Mouse (Mus musculus): ENCODE measurements at regions not wholly inside any gene's neighbourhood (a gene's known extent, or its start where the extent isn't known, plus 50 kb on each side); places are given as distances from the start of the nearest gene placed in this dataset.
"Not testable (repeated sequence)": the region's sequence is repeated elsewhere in the genome, so short reads cannot be mapped to it uniquely, and the experiment has no call there.

GRCm38 (mm10) chr15:87818566-87818965, 274.5 kb downstream of the Fam19a5 start:
- in situ Hi-C loops (cut with MboI, MseI), result no loop called here

DNA sequence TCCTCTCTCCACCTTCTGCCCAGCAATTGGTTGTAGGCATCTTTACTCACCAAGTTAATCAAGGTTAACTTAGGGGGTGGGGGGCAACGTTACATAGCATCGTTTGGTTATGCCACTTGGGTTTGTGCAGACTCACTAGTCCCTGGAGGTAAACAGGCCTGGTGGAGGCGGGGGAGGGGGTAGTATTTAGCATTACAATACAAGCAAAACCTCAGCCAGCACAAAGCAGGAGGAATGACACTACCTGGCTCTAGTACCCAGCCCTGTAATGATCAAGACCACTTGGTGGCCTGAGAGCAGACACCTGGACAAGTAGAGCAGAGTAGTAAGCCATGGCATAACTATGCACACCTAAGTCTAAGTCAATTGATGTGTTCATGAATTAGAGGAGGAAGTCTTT, 298.0 kb downstream of the Fam19a5 start:
- in situ Hi-C loops (cut with MboI, MseI), result no loop called here

DNA sequence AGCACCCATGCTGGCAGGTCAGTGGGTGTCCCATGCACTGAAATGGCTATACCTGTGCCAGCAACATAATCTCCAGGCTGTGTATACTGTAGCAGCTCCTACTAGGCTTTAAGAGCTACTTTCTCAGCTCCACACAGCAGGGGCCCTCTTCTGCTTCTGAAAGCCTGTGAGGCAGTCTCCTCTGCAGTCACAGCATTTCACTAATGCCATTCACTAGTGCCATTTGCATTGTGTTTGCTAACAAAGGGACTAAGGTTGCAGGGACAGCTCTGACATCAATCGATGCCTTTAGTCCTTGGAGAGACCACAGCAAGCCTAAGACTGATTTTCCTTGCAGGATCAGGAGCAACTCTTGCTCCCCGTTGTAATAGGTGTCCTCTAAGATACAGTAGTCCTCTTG, 315.0 kb downstream of the Fam19a5 start:
- in situ Hi-C loops (cut with MboI, MseI), result no loop called here

GRCm38 (mm10) chr15:87876286-87876899, 332.3 kb downstream of the Fam19a5 start:
- in situ Hi-C loops (cut with MboI, MseI), result no loop called here

GRCm38 (mm10) chr15:87890903-87891302, 346.8 kb downstream of the Fam19a5 start:
- in situ Hi-C loops (cut with MboI, MseI), result no loop called here

GRCm38 (mm10) chr15:87894866-87895265, 350.8 kb downstream of the Fam19a5 start:
- in situ Hi-C loops (cut with MboI, MseI), result not testable (repeated sequence)

DNA sequence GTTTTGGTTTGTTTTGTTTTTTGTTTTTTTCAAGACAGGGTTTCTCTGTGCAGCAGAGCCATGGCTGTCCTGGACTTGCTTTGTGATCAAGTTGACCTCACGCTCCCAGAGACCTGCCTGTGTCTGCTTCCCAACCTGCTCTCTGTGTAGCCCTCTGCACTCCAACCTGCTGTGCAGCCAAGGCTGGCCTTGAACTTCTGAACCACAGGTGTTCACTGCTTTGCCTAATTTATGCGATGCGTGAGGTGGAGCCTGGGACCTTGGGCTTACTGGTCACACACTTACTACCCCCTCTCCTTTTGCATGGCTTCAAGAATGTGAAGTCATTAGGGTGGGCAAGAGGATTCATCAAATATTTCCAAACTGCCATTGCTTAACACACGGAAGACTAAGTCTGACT, 354.6 kb downstream of the Fam19a5 start:
- in situ Hi-C loops (cut with MboI, MseI), result no loop called here

- in situ Hi-C loops (cut with MboI, MseI), result no loop called here
Observed at GRCm38 (mm10) chr15:87904436-87904835, 360.3 kb downstream of the Fam19a5 start.

DNA sequence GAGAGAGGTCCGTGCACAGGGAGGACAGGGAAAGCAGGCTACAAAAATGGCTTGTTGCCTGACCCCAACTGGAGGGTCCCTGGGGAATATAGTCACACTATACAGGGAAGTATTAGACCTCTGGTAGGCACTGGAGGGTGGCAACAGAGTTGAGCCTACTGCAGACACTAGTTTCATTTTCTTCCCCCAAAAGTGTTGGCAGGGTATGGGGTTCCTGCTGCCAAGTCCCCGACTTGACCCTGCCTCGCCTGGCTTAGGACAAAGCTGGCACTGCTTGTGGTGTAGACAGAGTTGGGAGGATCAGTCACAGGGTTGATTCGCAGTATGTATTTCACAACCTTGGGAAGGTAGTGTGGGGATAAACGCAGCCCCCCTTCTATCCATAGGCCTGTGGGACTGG, 362.2 kb downstream of the Fam19a5 start:
- in situ Hi-C loops (cut with MboI, MseI), result no loop called here

GRCm38 (mm10) chr15:87922091-87922490, 378.0 kb downstream of the Fam19a5 start:
- in situ Hi-C loops (cut with MboI, MseI), result no loop called here

DNA sequence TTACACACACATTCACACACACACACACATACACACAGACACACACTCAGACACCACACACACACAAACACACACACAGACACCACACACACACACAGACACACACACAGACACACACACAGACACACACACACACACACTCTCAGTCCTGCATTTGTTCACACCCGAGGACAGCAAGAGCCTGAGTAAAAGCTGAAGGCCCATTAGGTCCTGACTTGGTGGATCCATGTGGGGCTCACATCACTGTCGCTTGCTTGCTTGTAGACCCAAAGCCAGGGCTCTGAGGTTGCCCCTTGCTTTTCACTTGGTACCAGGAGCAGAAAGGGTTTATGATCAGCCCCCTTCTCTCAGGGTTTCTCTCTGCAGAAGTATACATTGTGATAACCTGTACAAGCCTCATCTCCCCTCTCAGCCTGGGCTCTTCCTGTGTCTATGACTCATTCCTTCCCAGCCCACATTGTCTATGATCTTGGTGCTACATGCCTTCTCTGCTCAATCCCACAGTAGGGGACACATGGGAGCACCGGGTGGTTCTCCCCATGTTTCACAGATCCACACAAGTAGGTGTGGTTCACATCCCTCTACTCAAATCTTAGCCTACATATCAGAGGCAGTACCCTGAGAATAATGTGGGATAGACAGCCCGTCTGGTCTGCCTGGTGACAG, 378.8 kb downstream of the Fam19a5 start:
- in situ Hi-C loops (cut with MboI, MseI), result no loop called here

GRCm38 (mm10) chr15:87923906-87924305, 379.8 kb downstream of the Fam19a5 start:
- in situ Hi-C loops (cut with MboI, MseI), result no loop called here

DNA sequence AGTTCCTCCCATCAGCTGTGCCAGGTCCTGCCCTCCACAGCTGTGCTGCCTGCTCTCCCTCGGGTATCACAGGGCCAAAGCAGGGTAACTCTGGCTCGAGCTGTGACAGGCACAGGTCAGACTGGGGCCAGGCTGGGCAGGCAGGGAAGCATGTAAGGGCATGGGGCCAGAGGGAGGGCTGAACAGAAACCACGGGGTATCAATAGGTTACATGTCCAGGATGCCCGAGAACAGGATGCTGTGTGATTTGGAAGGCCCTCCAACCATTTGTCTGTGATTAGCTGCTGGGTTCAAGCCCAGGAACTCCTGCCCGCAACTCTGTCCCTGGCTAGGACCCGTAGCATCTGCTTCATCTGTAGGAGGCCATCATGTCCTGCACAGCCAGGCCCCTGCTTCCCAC, 391.9 kb downstream of the Fam19a5 start:
- in situ Hi-C loops (cut with MboI, MseI), result no loop called here

DNA sequence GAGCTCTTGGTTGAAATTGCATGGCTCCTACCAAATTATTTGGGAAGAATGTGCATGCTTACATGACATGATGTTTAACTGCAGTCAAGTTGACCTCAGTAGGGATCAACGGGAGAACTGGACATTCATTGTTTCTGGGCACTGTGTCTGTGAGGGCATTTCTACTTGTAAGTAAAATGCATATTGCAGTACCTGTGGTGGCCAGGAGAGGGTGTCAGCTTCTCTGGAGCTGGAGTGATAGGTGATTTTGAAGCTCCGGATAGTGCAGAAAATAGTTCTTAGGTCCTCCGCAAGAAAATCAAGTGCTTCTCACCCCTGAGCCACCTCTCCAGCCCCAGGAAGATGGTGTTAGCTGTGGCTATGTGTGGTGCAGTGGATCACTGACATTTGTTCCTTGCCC, 396.7 kb downstream of the Fam19a5 start:
- in situ Hi-C loops (cut with MboI, MseI), result no loop called here

DNA sequence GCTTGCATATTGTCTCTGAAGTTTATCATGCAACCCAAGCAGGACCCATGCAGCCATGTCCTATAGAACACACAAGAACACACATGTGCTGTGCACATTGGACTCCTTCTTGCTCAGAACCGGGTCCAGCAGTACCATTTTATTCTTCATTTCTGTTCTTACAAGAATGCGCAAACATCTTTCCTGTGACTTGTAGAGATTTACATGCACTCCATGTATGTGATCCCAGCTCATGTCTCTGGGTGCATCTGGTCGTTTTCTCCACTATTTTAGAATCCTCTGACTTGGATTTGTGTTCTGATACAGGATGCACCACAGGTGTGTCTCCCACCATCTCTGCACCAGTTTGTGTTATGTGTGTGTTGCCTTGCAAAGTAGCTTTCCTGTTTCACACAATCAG, 408.4 kb downstream of the Fam19a5 start:
- in situ Hi-C loops (cut with MboI, MseI), result no loop called here

- in situ Hi-C loops (cut with MboI, MseI), result no loop called here
Observed at GRCm38 (mm10) chr15:87955685-87956256, 411.7 kb downstream of the Fam19a5 start.

GRCm38 (mm10) chr15:87958866-87959265, 414.8 kb downstream of the Fam19a5 start:
- in situ Hi-C loops (cut with MboI, MseI), result no loop called here

DNA sequence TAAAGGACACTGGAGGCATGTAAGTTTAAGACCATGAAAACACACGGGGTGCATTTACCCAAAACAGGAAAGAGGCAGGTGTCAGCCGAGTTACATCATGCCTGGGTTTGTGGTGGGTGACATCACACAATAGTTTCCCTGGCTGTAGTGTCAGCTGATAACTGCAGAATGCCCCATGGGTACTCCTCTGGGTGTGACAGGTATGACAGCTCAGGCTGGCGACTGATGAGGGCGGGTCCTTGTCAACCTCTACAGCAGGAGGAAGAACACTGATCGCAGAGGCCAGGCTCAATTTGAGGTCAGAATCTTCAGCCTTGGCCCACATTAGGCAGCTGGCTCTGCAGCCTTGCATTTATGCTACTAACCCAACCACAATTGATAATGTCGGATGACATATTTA, 428.5 kb downstream of the Fam19a5 start:
- in situ Hi-C loops (cut with MboI, MseI), result no loop called here

GRCm38 (mm10) chr15:87987322-87987985, 443.4 kb downstream of the Fam19a5 start:
- in situ Hi-C loops (cut with MboI, MseI), result no loop called here

- in situ Hi-C loops (cut with MboI, MseI), result no loop called here
Observed at GRCm38 (mm10) chr15:87994546-87994945, 450.4 kb downstream of the Fam19a5 start.

DNA sequence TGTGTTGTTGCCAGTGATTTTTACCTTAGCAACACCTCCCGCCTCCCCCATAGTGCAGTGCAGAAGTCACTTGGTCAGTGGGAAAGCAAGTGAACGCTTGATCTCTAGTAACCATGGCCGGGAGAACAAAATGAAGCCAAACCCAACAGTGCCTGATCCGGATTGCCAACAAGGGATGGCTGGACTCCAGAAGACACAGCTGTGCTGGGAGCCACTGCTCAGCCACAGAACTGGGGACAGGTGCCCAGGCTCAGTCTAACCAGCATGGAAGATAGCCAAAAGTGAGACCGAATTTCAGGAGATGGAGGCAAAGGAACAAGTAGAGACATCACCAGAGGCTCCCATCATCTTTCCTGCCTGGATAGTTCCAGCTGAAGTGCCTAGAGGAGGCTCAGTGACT, 473.0 kb downstream of the Fam19a5 start:
- in situ Hi-C loops (cut with MboI, MseI), result no loop called here

DNA sequence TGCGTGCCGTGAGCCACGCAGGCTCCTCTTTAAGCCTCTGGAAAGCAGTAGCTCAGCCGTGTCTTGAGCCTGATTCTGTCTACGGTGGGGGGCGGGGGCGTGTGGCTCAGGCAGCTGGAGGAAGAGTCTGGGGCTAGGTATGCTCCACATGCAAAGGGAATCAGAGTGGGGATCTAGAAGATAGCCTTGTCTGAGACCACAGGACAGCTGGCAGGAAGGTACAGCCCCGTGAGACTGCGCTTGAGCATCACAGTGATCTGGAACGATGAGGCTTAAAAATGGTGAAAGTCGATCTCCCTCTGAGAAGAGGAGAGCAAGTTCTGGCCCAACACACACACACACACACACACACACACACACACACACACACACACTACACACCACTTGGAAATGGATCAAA, 488.7 kb downstream of the Fam19a5 start:
- in situ Hi-C loops (cut with MboI, MseI), result no loop called here

DNA sequence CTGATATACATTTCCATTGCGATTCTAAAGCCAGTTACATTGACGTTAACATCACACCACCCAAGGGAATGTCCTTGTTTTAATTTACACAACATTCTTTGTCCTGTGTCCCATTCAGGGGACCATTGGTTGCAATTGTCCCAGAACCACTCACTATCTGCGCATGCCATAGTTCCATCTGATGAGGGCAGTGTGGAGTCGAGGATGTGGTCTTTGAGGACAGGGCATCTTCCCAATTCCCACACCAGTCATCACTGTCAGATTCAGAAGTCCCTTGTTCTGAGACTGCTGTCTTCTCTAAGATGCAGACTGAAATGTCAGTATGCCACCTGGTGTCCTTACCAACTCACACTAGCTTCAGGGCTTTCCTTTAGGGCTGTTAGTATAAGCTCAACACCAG, 489.6 kb downstream of the Fam19a5 start:
- in situ Hi-C loops (cut with MboI, MseI), result no loop called here
